Mouse (Mus musculus) thymus, postnatal 25 days (tissue): ENCODE results near the gene Slc27a3.

Experiments used
- DNase-seq: peaks from one replicate; pipeline ENCODE4 v3.0.0; 2022

The Slc27a3 gene

GRCm38 (mm10) chr3:90388726-90389510 lies 820 bp downstream of the Slc27a3 start:
- DNase-seq = no peak

- DNase-seq = no peak
Measured at GRCm38 (mm10) chr3:90388192-90388591, 1.5 kb downstream of the Slc27a3 start.

- no peak for DNase-seq
Measured at GRCm38 (mm10) chr3:90387483-90387882, 2.3 kb downstream of the Slc27a3 start.

- no peak for DNase-seq
Measured at GRCm38 (mm10) chr3:90386817-90387216, 2.9 kb downstream of the Slc27a3 start.

GRCm38 (mm10) chr3:90384851-90385375 lies 4.8 kb downstream of the Slc27a3 start:
- no peak for DNase-seq

- DNase-seq = no peak
Measured at GRCm38 (mm10) chr3:90383690-90384089, 6.0 kb downstream of the Slc27a3 start.

GRCm38 (mm10) chr3:90381727-90382126 lies 8.0 kb downstream of the Slc27a3 start:
- no peak for DNase-seq

- no peak for DNase-seq
Measured at GRCm38 (mm10) chr3:90378496-90378895, 11.2 kb downstream of the Slc27a3 start.

- no peak for DNase-seq
Measured at GRCm38 (mm10) chr3:90376247-90376585, 13.5 kb downstream of the Slc27a3 start.

GRCm38 (mm10) chr3:90375562-90376246 lies 14.0 kb downstream of the Slc27a3 start:
- no peak for DNase-seq

GRCm38 (mm10) chr3:90374368-90374767 lies 15.4 kb downstream of the Slc27a3 start:
- no peak for DNase-seq

- DNase-seq = peak; percentile 79
Measured at GRCm38 (mm10) chr3:90373432-90374028, 16.2 kb downstream of the Slc27a3 start.

- DNase-seq = no peak
Measured at GRCm38 (mm10) chr3:90372817-90373216, 16.9 kb downstream of the Slc27a3 start.

- no peak for DNase-seq
Measured at GRCm38 (mm10) chr3:90371857-90372256, 17.9 kb downstream of the Slc27a3 start.

GRCm38 (mm10) chr3:90369041-90369440 lies 20.7 kb downstream of the Slc27a3 start:
- no peak for DNase-seq

GRCm38 (mm10) chr3:90367001-90367632 lies 22.6 kb downstream of the Slc27a3 start:
- no peak for DNase-seq

GRCm38 (mm10) chr3:90362346-90362745 lies 27.4 kb downstream of the Slc27a3 start:
- no peak for DNase-seq

- no peak for DNase-seq
Measured at GRCm38 (mm10) chr3:90361476-90361875, 28.3 kb downstream of the Slc27a3 start.

GRCm38 (mm10) chr3:90359230-90359629 lies 30.5 kb downstream of the Slc27a3 start:
- no peak for DNase-seq

GRCm38 (mm10) chr3:90357959-90358358 lies 31.8 kb downstream of the Slc27a3 start:
- no peak for DNase-seq

- DNase-seq = no peak
Measured at GRCm38 (mm10) chr3:90347847-90348246, 41.9 kb downstream of the Slc27a3 start.

GRCm38 (mm10) chr3:90342853-90343252 lies 46.9 kb downstream of the Slc27a3 start:
- DNase-seq = peak; percentile 16

- no peak for DNase-seq
Measured at GRCm38 (mm10) chr3:90340177-90340576, 49.6 kb downstream of the Slc27a3 start.
